Mouse (Mus musculus) cerebellum, adult 2 months (tissue): ENCODE measurements around the gene Tmcc3. TPM values are rescaled to one million over a fixed set of nuclear protein-coding genes. Genes with fewer than 3 reads are reported as not detected.
A peak's percentile ranks its signal among the peaks of the same experiment; 100 is the strongest.
"Not testable (repeated sequence)": the region's sequence is repeated elsewhere in the genome, so short reads cannot be mapped to it uniquely, and the experiment has no call there.

Experiments used
- DNase-seq, 2 experiments: peaks; one replicate each; pipeline ENCODE4 v3.0.0; 2021
- H3K27ac ChIP-seq: fragments of 200-500 bp; 2 replicates; pipeline ENCODE4 v1.5.1; 2012; ENCODE audit warnings: low read length, control low read depth, inconsistent platforms; ENCODE audit not compliant: insufficient read depth
- H3K27me3 ChIP-seq: fragments of 200-500 bp; 2 replicates; pipeline ENCODE4 v1.6.1; 2012; ENCODE audit warnings: inconsistent platforms, mild to moderate bottlenecking, low read length, moderate library complexity; ENCODE audit not compliant: control insufficient read depth, insufficient read depth
- H3K4me1 ChIP-seq: fragments of 200-500 bp; 2 replicates; pipeline ENCODE4 v1.6.1; 2011; ENCODE audit warnings: low read length; ENCODE audit not compliant: control insufficient read depth, insufficient read depth
- H3K4me3 ChIP-seq: fragments of 200-500 bp; replicated peaks from 2 replicates; pipeline ENCODE3; 2011; ENCODE audit warnings: mild to moderate bottlenecking, low read depth, low read length, control low read depth; ENCODE audit not compliant: insufficient read depth
- CTCF ChIP-seq: fragments of 200-500 bp; IDR thresholded peaks from 2 replicates; pipeline ENCODE4 v1.5.1; 2011; ENCODE audit warnings: low read depth, mild to moderate bottlenecking, control low read depth, low read length, moderate library complexity, borderline replicate concordance; ENCODE audit not compliant: insufficient read depth
- POLR2A ChIP-seq: fragments of 200-500 bp; IDR thresholded peaks from 2 replicates; pipeline ENCODE4 v1.6.1; 2011; ENCODE audit warnings: low read length, control low read depth, borderline replicate concordance; ENCODE audit not compliant: insufficient read depth
- WGBS: fragments of 180-500 bp; shearing (Covaris S2); methylation state at CpG from one replicate; pipeline ENCODE4 v1.1.7; 2018; 5-methylcytosine and 5-hydroxymethylcytosine counted together
- polyA plus RNA-seq: library from polyadenylated mRNA; depleted of rRNA; stranded (reverse); fragments of >200 nt; gene quantifications from 2 replicates; pipeline ENCODE4 v1.2.3, GENCODE M21; 2012

Tmcc3 gene
- polyA plus RNA-seq, 1 experiment = 40.1 TPM

DNA sequence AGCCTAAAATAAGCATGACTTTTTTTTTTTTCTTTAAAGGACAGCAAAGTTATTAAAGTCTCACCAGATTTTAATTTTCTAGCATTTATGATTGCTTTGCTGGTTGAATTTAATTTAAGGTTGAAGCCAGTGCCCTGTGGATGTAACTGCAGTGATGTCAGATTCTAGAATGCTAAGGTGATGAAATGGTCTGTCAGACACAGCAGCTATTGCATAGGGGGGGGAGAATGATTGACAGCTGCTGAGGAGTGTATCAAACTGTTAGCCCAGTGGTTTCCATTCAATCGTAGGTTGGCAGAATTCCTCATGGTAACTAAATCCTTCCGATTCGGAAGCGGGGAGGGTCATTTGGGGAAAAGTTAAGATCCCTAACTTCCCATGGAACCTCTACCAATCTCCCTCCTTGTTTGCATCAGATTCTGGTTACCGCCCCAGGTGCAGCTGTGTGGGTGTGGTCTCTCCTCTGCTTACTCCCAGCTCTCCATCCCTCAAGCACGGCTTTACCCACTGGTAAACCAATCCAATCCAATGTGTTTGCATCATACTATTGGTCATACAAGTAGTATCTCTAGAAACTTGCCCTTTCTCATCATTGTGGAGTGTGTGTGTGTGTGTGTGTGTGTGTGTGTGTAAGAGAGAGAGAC is 221.5 kb downstream of the Tmcc3 start:
- H3K27ac ChIP-seq = no peak overlapping the region
- H3K27me3 ChIP-seq = no peaks in the 10 kb centered on the region; the same call in 1 of the 2 replicates
- TF ChIP-seq CTCF (no peak), POLR2A (no peak)
- WGBS = 74% methylated on average over 6 of the region's 6 CpGs
- no peaks in the 10 kb centered on the region for H3K4me1 ChIP-seq
- no peak overlapping the region for H3K4me3 ChIP-seq
- DNase-seq = no peak

DNA sequence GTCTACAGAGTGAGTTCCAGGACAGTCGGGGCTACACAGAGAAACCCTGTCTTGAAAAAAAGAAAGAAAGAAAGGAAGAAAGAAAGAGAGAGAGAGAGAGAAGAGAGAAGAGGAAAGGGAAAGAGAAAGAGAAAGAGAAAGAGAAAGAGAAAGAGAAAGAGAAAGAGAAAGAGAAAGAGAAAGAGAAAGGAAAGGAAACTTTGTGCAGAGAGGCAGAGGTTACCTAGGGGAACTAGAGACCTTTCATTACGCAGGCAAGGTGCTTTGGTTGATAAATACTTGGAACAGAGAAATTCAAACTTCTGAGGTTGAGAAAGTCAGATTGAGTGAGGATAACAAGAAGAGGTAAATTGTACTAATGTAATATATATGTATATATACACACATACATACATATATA is 226.9 kb downstream of the Tmcc3 start:
- H3K27me3 ChIP-seq, H3K4me3 ChIP-seq, H3K27ac ChIP-seq, H3K4me1 ChIP-seq, DNase-seq: not testable (repeated sequence)
- 88% methylated on average over 2 of the region's 2 CpGs for WGBS

DNA sequence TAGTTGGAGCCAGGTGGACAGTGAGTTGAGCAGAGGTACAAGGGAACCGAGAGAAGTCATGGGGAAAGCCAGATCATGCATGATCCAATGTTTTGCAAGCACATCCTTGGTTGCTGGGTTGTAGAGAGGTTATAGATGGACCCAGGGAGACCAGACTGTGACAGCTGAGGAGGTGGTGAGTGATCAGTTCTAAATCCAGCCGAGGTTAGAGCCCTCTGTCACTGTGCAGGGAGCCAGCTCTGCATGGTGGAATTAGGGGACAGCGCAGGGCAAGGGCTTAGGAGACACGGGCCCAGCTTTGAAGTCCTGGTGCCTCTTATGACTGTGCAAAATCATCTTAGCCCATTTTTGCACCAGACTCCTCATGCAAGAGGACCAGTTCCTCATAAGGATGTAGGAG is 228.5 kb downstream of the Tmcc3 start:
- H3K4me3 ChIP-seq = no peak overlapping the region
- no peak overlapping the region for H3K27ac ChIP-seq
- 80% methylated on average over 4 of the region's 4 CpGs for WGBS
- DNase-seq = no peak
- no peaks in the 10 kb centered on the region for H3K4me1 ChIP-seq
- H3K27me3 ChIP-seq = no peaks in the 10 kb centered on the region
- TF ChIP-seq CTCF (no peak), POLR2A (no peak)

DNA sequence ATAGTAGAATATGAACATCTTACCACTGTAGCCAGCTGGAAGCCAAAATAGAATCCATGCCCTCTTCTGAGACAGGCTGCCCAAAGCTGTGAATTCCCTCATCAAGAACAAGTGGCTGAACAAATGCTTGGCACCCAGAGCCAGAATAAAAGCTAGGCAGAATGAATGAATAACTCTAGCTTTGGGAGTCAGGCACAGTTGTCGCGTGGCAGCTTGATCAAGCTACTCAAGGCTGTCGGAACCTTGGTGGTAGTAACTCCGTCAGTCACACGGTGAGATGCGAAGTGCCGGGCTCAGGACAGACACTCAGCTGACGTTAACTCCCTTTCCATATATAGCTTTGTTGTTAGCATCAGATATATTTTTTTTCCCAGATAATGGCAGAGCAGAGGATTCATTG is 232.2 kb downstream of the Tmcc3 start:
- no peak for DNase-seq
- H3K27me3 ChIP-seq = no peaks in the 10 kb centered on the region
- H3K4me3 ChIP-seq = no peak overlapping the region
- H3K27ac ChIP-seq = no peak overlapping the region
- WGBS = 57% methylated on average over 8 of the region's 8 CpGs
- TF ChIP-seq POLR2A = no peak
- no peaks in the 10 kb centered on the region for H3K4me1 ChIP-seq

DNA sequence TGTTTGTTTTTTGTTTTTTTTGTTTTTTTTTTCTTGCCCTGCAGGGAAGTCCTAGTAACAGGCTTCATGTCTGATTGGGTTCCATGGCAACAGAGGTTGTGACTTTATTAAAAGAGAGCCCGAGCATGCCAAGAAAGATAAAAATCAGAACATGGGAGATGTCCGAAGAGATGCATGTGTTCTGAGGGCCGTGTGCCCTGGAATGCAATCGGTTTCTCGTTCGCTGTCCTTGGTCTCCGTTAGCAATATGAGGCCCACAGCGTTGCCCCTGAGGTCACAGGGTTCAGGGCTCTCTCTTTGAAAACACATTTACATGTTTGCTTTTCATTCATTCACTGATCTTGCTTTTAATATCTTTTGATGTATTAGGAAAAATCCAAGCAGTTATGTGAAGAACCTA is 233.1 kb downstream of the Tmcc3 start:
- TF ChIP-seq CTCF (no peak), POLR2A (no peak)
- Histone ChIP-seq H3K27me3 (no peaks in the 10 kb centered on the region), H3K4me1 (no peaks in the 10 kb centered on the region), H3K4me3 (no peak overlapping the region), H3K27ac (no peak overlapping the region)
- 60% methylated on average over 8 of the region's 8 CpGs for WGBS
- DNase-seq = no peak

DNA sequence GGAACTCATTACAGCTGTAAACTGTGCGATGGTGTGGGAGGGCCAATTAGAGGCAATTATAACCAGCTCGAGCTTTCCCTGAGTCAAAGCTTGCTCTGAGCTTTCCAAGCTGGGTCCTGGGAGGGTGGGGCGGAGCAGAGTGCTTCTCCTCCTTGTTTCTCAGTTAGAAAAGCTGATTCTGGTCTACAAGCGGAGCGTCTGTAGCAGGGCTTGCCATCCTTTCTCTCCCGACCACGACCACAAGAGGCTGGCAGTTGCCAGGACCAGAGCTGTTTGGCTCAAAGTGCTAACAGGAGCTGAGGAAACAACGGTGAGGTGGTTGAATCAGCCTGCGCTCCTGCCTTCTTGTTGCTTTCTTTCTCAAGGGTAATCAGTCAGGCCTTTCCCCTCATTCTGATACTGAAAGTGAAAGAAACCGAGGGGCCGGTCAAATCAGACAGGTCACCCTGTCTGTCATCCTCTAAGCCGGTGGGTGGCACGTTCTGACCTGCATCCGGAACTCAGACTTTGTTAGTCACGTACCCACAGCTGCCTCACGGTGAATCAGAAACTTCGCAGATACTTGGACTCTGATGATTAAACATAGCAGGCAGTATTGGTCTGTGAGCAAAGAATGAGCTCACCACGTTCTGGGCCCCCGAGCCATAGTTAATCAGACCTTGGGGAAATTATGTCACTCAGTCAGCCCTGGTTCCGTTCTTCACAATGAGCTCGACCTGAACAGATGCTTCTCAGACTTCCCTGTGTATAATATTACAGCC is 233.7 kb downstream of the Tmcc3 start:
- no peaks in the 10 kb centered on the region for H3K27me3 ChIP-seq
- TF ChIP-seq CTCF (no peak), POLR2A (no peak)
- WGBS = 21% methylated on average over 21 of the region's 21 CpGs
- H3K4me1 ChIP-seq = no peaks in the 10 kb centered on the region
- no peak for DNase-seq
- peak overlapping the region; percentile 43 for H3K4me3 ChIP-seq
- H3K27ac ChIP-seq = no peak overlapping the region

DNA sequence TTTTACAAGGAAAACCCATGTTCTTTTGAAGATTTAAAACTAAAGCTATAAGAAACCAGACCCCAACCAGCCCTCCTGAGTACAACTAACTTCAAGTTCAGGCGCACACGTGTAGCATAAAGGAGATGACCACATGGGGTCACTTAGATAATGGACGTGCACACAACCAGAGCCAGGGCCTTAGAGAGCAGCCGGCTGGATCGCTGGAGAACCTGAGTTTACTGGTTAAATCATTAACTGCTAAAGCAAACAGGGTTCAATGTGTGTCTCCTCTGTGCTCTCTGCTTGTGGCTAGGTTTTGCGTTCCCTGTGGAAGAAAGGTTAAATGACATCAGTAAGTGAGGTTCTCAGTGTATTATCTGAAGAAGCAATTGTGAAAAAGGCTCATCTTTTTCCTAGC is 234.9 kb downstream of the Tmcc3 start:
- no peaks in the 10 kb centered on the region for H3K27me3 ChIP-seq
- TF ChIP-seq POLR2A = no peak
- TF ChIP-seq CTCF = no peak
- 90% methylated on average over 6 of the region's 6 CpGs for WGBS
- no peak for DNase-seq
- no peak overlapping the region for H3K4me3 ChIP-seq
- no peak overlapping the region for H3K27ac ChIP-seq
- no peaks in the 10 kb centered on the region for H3K4me1 ChIP-seq

DNA sequence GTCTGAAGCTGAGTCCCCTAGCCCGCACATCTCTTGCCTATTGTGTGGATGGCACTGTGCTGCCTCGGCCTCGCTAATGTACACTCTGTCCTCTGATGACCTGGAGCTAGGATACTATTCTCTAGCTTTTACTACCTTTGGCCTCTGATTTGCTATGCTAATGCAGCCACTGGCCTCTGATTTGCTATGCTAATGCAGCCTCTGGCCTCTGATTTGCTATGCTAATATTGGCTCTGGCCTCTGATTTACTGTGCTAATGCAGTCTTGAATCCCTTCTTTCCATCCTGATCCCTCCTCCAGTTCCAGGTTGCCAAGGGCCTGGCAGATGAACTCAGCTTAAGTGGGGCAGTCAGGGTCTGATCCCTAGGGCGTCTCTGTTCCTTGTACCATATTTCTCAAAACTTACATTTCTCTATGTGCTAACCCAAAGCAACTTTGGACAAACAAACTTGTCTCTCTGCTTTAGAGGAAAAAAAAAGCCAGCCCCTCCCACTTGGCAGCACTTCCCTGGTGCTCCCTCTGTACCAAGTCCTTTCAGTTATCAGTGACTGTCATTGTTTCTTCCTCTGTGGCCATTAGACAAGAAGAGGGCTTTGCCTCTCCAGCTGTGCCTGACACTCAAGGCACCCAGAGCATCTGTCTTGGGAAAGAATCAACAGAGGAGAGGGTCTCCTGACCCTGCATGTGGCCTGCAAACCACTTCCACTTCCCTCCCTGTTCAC is 237.9 kb downstream of the Tmcc3 start:
- 66% methylated on average over 4 of the region's 4 CpGs for WGBS
- Histone ChIP-seq H3K4me3 (no peak overlapping the region), H3K4me1 (no peaks in the 10 kb centered on the region), H3K27ac (peak overlapping the region; percentile 71; the same call in 1 of the 2 replicates), H3K27me3 (no peaks in the 10 kb centered on the region)
- DNase-seq = peak in 1 of 2 experiments; percentile 32
- TF ChIP-seq CTCF (no peak), POLR2A (no peak)
